Mouse (Mus musculus): ENCODE measurements around the gene A830031A19Rik. TPM values are rescaled to one million over a fixed set of nuclear protein-coding genes. Genes with fewer than 3 reads are reported as not detected.
A peak's percentile ranks its signal among the peaks of the same experiment; 100 is the strongest.

The A830031A19Rik gene
- polyA plus RNA-seq, 1 experiment from 2014 or later, result not detected

- Histone ChIP-seq H3K4me3 (ENCODE audit: low read depth, low read length) (peak overlapping the region; percentile 30), H3K4me1 (replicated peaks; ENCODE audit: control insufficient read depth, insufficient read depth, low read length) (peaks cover 6% of the 10 kb centered on the region; the same call in 1 of the 2 replicates), H3K9me3 (ENCODE audit: control insufficient read depth, low read length) (no peaks in the 10 kb centered on the region), H3K27me3 (replicated peaks; ENCODE audit: control insufficient read depth, insufficient read depth, low read length) (peaks cover 7% of the 10 kb centered on the region; the same call in 1 of the 2 replicates), H3K27ac (ENCODE audit: low read depth) (no peak overlapping the region), H3K4me2 (ENCODE audit: low read length) (peak overlapping the region; percentile 56), H3K9ac (ENCODE audit: low read length) (no peak overlapping the region), H3K36me3 (ENCODE audit: control insufficient read depth, insufficient read depth, low read length) (no peaks in the 10 kb centered on the region)
- DNase-seq (ENCODE audit: low spot score), result no peak
- 13% methylated on average over 5 of the region's 5 CpGs for WGBS
- no peak for ATAC-seq (replicated peaks; ENCODE audit: low FRiP score, low TSS enrichment, low read depth)
These were observed 14.4 kb downstream of the A830031A19Rik start for GRCm38 (mm10) chr11:24060428-24060827.

GRCm38 (mm10) chr11:24059137-24059536 lies 15.7 kb downstream of the A830031A19Rik start:
- DNase-seq (ENCODE audit: low spot score), result no peak
- Histone ChIP-seq H3K36me3 (ENCODE audit: control insufficient read depth, insufficient read depth, low read length) (no peaks in the 10 kb centered on the region), H3K4me2 (ENCODE audit: low read length) (no peak overlapping the region), H3K9ac (ENCODE audit: low read length) (no peak overlapping the region), H3K9me3 (ENCODE audit: control insufficient read depth, low read length) (no peaks in the 10 kb centered on the region), H3K27ac (ENCODE audit: low read depth) (no peak overlapping the region), H3K4me1 (replicated peaks; ENCODE audit: control insufficient read depth, insufficient read depth, low read length) (peaks cover 6% of the 10 kb centered on the region; the same call in 1 of the 2 replicates), H3K27me3 (replicated peaks; ENCODE audit: control insufficient read depth, insufficient read depth, low read length) (peaks cover 7% of the 10 kb centered on the region; the same call in 1 of the 2 replicates), H3K4me3 (ENCODE audit: low read depth, low read length) (no peak overlapping the region)
- no peak for ATAC-seq (replicated peaks; ENCODE audit: low FRiP score, low TSS enrichment, low read depth)
- WGBS, result 32% methylated on average over 1 of the region's 1 CpGs

GRCm38 (mm10) chr11:24052882-24053281 lies 22.0 kb downstream of the A830031A19Rik start:
- ATAC-seq (replicated peaks; ENCODE audit: low FRiP score, low TSS enrichment, low read depth) (no peak), DNase-seq (ENCODE audit: low spot score) (no peak)
- Histone ChIP-seq H3K27ac (ENCODE audit: low read depth) (no peak overlapping the region), H3K9ac (ENCODE audit: low read length) (no peak overlapping the region), H3K4me2 (ENCODE audit: low read length) (no peak overlapping the region), H3K36me3 (ENCODE audit: control insufficient read depth, insufficient read depth, low read length) (no peaks in the 10 kb centered on the region), H3K9me3 (ENCODE audit: control insufficient read depth, low read length) (no peaks in the 10 kb centered on the region), H3K4me1 (replicated peaks; ENCODE audit: control insufficient read depth, insufficient read depth, low read length) (0 out of 2 replicates have a peak, but pooled peaks cover 3% of the 10 kb centered on the region), H3K27me3 (replicated peaks; ENCODE audit: control insufficient read depth, insufficient read depth, low read length) (no peaks in the 10 kb centered on the region), H3K4me3 (ENCODE audit: low read depth, low read length) (no peak overlapping the region)
- 70% methylated on average over 6 of the region's 6 CpGs for WGBS

- Histone ChIP-seq H3K27me3 (replicated peaks; ENCODE audit: control insufficient read depth, insufficient read depth, low read length) (no peaks in the 10 kb centered on the region), H3K36me3 (ENCODE audit: control insufficient read depth, insufficient read depth, low read length) (no peaks in the 10 kb centered on the region), H3K9me3 (ENCODE audit: control insufficient read depth, low read length) (no peaks in the 10 kb centered on the region), H3K4me2 (ENCODE audit: low read length) (no peak overlapping the region), H3K4me3 (ENCODE audit: low read depth, low read length) (no peak overlapping the region), H3K27ac (ENCODE audit: low read depth) (no peak overlapping the region), H3K9ac (ENCODE audit: low read length) (no peak overlapping the region), H3K4me1 (replicated peaks; ENCODE audit: control insufficient read depth, insufficient read depth, low read length) (0 out of 2 replicates have a peak, but pooled peaks cover 3% of the 10 kb centered on the region)
- ATAC-seq (replicated peaks; ENCODE audit: low FRiP score, low TSS enrichment, low read depth), result no peak
- WGBS, result 78% methylated on average over 11 of the region's 11 CpGs
- peak; percentile 57 for DNase-seq (ENCODE audit: low spot score)
These were observed 24.7 kb downstream of the A830031A19Rik start for GRCm38 (mm10) chr11:24050032-24050757.

- whole genome bisulfite sequencing, result 4% methylated on average over 28 of the region's 28 CpGs
- H3K27me3 ChIP-seq (replicated peaks; ENCODE audit: control insufficient read depth, insufficient read depth, low read length), result no peaks in the 10 kb centered on the region
- peak; percentile 92 for ATAC-seq (replicated peaks; ENCODE audit: low FRiP score, low TSS enrichment, low read depth)
These were observed 25.4 kb downstream of the A830031A19Rik start for GRCm38 (mm10) chr11:24049226-24050031.

GRCm38 (mm10) chr11:24044025-24044424 lies 30.8 kb downstream of the A830031A19Rik start:
- H3K4me3 ChIP-seq (ENCODE audit: low read depth, low read length), result no peak overlapping the region
- DNase-seq (ENCODE audit: low spot score), result no peak
- WGBS, result 67% methylated on average over 6 of the region's 6 CpGs
- H3K9me3 ChIP-seq (ENCODE audit: control insufficient read depth, low read length), result no peaks in the 10 kb centered on the region
- H3K27ac ChIP-seq (ENCODE audit: low read depth), result no peak overlapping the region
- ATAC-seq (replicated peaks; ENCODE audit: low FRiP score, low TSS enrichment, low read depth), result no peak
- no peaks in the 10 kb centered on the region for H3K4me1 ChIP-seq (replicated peaks; ENCODE audit: control insufficient read depth, insufficient read depth, low read length)
- no peaks in the 10 kb centered on the region for H3K36me3 ChIP-seq (ENCODE audit: control insufficient read depth, insufficient read depth, low read length)
- no peaks in the 10 kb centered on the region for H3K27me3 ChIP-seq (replicated peaks; ENCODE audit: control insufficient read depth, insufficient read depth, low read length)
- H3K4me2 ChIP-seq (ENCODE audit: low read length), result no peak overlapping the region
- H3K9ac ChIP-seq (ENCODE audit: low read length), result no peak overlapping the region

More at GRCm38 (mm10) chr11:24049226-24050031, 25.4 kb downstream of the A830031A19Rik start:
- Histone ChIP-seq H3K9ac (ENCODE audit: low read length) (peak overlapping the region; percentile 55), H3K4me3 (ENCODE audit: low read depth, low read length) (peak overlapping the region; percentile 47), H3K36me3 (ENCODE audit: control insufficient read depth, insufficient read depth, low read length) (no peaks in the 10 kb centered on the region), H3K27ac (ENCODE audit: low read depth) (no peak overlapping the region), H3K4me1 (replicated peaks; ENCODE audit: control insufficient read depth, insufficient read depth, low read length) (0 out of 2 replicates have a peak, but pooled peaks cover 3% of the 10 kb centered on the region), H3K9me3 (ENCODE audit: control insufficient read depth, low read length) (no peaks in the 10 kb centered on the region), H3K4me2 (ENCODE audit: low read length) (peak overlapping the region; percentile 55)
- peak; percentile 97 for DNase-seq (ENCODE audit: low spot score)

- no peak for DNase-seq (ENCODE audit: low spot score)
- Histone ChIP-seq H3K27ac (ENCODE audit: low read depth) (no peak overlapping the region), H3K4me2 (ENCODE audit: low read length) (no peak overlapping the region), H3K4me1 (replicated peaks; ENCODE audit: control insufficient read depth, insufficient read depth, low read length) (no peaks in the 10 kb centered on the region), H3K27me3 (replicated peaks; ENCODE audit: control insufficient read depth, insufficient read depth, low read length) (no peaks in the 10 kb centered on the region), H3K4me3 (ENCODE audit: low read depth, low read length) (no peak overlapping the region), H3K9ac (ENCODE audit: low read length) (no peak overlapping the region), H3K36me3 (ENCODE audit: control insufficient read depth, insufficient read depth, low read length) (no peaks in the 10 kb centered on the region), H3K9me3 (ENCODE audit: control insufficient read depth, low read length) (no peaks in the 10 kb centered on the region)
- no peak for ATAC-seq (replicated peaks; ENCODE audit: low FRiP score, low TSS enrichment, low read depth)
- 69% methylated on average over 1 of the region's 1 CpGs for WGBS
These were observed 54.1 kb downstream of the A830031A19Rik start for GRCm38 (mm10) chr11:24020760-24021159.

GRCm38 (mm10) chr11:24018783-24019182 lies 56.1 kb downstream of the A830031A19Rik start:
- Histone ChIP-seq H3K36me3 (ENCODE audit: control insufficient read depth, insufficient read depth, low read length) (no peaks in the 10 kb centered on the region), H3K9me3 (ENCODE audit: control insufficient read depth, low read length) (no peaks in the 10 kb centered on the region), H3K9ac (ENCODE audit: low read length) (no peak overlapping the region), H3K4me1 (replicated peaks; ENCODE audit: control insufficient read depth, insufficient read depth, low read length) (no peaks in the 10 kb centered on the region), H3K4me2 (ENCODE audit: low read length) (no peak overlapping the region), H3K27me3 (replicated peaks; ENCODE audit: control insufficient read depth, insufficient read depth, low read length) (no peaks in the 10 kb centered on the region), H3K4me3 (ENCODE audit: low read depth, low read length) (no peak overlapping the region), H3K27ac (ENCODE audit: low read depth) (no peak overlapping the region)
- ATAC-seq (replicated peaks; ENCODE audit: low FRiP score, low TSS enrichment, low read depth) (no peak), DNase-seq (ENCODE audit: low spot score) (no peak)
- WGBS, result 79% methylated on average over 2 of the region's 2 CpGs
